Mouse (Mus musculus) kidney, embryonic 15.5 days (tissue): ENCODE measurements at regions not wholly inside any gene's neighbourhood (a gene's known extent, or its start where the extent isn't known, plus 50 kb on each side); places are given as distances from the start of the nearest gene placed in this dataset.

Experiments
- ATAC-seq: fragments of 200-750 bp; cut with Nextera tagmentation; replicated peaks from 2 replicates; pipeline ENCODE4 v1.8.0; 2017; ENCODE audit warnings: moderate TSS enrichment; ENCODE audit not compliant: low FRiP score
- H3K27ac ChIP-seq: fragments of 300-500 bp; sonication (generic); 2 replicates; pipeline ENCODE4 v1.5.1; 2015; ENCODE audit warnings: mild to moderate bottlenecking, inconsistent platforms
- H3K27me3 ChIP-seq: fragments of 300-500 bp; sonication (generic); 2 replicates; pipeline ENCODE4 v1.6.1; 2015; ENCODE audit warnings: inconsistent platforms
- H3K36me3 ChIP-seq: fragments of 300-500 bp; sonication (generic); 2 replicates; pipeline ENCODE4 v1.6.1; 2015; ENCODE audit warnings: inconsistent platforms
- H3K4me1 ChIP-seq: fragments of 300-500 bp; sonication (generic); 2 replicates; pipeline ENCODE4 v1.6.1; 2015; ENCODE audit warnings: inconsistent platforms
- H3K4me2 ChIP-seq: fragments of 300-500 bp; sonication (generic); 2 replicates; pipeline ENCODE4 v1.6.1; 2015; ENCODE audit warnings: moderate library complexity, mild to moderate bottlenecking, inconsistent platforms
- H3K4me3 ChIP-seq: fragments of 300-500 bp; sonication (generic); replicated peaks from 2 replicates; pipeline ENCODE4 v1.5.1; 2015; ENCODE audit warnings: mild to moderate bottlenecking, inconsistent platforms
- H3K9ac ChIP-seq: fragments of 300-500 bp; sonication (generic); 2 replicates; pipeline ENCODE4 v1.6.1; 2015; ENCODE audit warnings: mild to moderate bottlenecking, inconsistent platforms
- H3K9me3 ChIP-seq: fragments of 300-500 bp; sonication (generic); replicated peaks from 2 replicates; pipeline ENCODE4 v1.6.1; 2016; ENCODE audit warnings: inconsistent platforms
- WGBS: fragments of 180-500 bp; shearing (Covaris S2); methylation state at CpG from one replicate; pipeline ENCODE4 v1.1.7; 2015; ENCODE audit warnings: mixed read lengths; 5-methylcytosine and 5-hydroxymethylcytosine counted together

DNA sequence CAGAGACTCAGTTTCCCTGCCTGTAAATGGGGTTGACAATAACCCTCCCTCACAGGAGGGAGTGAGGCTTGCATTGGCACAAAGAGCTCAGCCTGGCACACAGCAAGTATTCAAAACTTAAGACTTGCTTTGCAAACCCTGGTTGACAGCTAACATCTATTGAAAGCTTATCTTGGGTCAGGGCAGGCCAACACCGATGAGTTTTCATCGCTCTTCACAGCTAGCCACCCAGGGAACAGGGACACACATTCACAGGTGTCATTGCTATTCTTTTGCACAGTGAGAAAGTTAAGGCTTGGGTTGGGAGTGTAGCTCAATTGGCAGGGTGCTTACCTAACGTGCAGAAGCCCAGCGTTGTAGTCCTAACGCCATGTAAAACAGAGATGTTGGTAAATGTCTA lies 86.5 kb upstream of the Ptpn1 start:
- no peak overlapping the region for H3K27ac ChIP-seq
- no peak overlapping the region for H3K4me3 ChIP-seq
- H3K36me3 ChIP-seq, result no peaks in the 10 kb centered on the region
- no peaks in the 10 kb centered on the region for H3K9me3 ChIP-seq
- H3K4me1 ChIP-seq, result peaks cover 48% of the 10 kb centered on the region
- 90% methylated on average over 5 of the region's 5 CpGs for WGBS
- no peaks in the 10 kb centered on the region for H3K27me3 ChIP-seq
- no peak overlapping the region for H3K9ac ChIP-seq
- no peak for ATAC-seq
- H3K4me2 ChIP-seq, result no peak overlapping the region

DNA sequence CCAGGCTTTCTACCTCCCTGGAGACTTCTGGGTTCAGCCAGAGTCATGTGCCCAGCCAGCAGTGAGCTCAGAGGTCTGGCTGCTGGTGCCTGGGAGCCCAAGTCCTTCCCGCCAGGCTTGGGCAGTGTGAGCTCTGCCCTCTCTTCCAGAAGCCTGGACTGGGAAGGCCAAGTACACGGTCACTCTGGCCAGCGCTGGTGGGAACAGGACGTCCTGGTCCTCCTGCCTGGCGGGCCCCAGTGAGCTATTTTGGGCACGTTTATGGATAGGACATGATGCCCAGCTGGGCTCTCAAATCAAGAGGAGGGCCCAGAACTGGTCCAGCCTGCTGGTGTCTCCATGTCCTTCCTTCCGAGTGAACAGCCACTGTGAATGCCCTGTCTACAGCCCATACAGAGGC lies 87.3 kb upstream of the Ptpn1 start:
- 65% methylated on average over 7 of the region's 7 CpGs for WGBS
- Histone ChIP-seq H3K27me3 (no peaks in the 10 kb centered on the region), H3K9ac (no peak overlapping the region), H3K36me3 (no peaks in the 10 kb centered on the region), H3K4me2 (no peak overlapping the region), H3K27ac (no peak overlapping the region), H3K4me3 (no peak overlapping the region), H3K4me1 (peaks cover 43% of the 10 kb centered on the region), H3K9me3 (no peaks in the 10 kb centered on the region)
- ATAC-seq, result no peak

DNA sequence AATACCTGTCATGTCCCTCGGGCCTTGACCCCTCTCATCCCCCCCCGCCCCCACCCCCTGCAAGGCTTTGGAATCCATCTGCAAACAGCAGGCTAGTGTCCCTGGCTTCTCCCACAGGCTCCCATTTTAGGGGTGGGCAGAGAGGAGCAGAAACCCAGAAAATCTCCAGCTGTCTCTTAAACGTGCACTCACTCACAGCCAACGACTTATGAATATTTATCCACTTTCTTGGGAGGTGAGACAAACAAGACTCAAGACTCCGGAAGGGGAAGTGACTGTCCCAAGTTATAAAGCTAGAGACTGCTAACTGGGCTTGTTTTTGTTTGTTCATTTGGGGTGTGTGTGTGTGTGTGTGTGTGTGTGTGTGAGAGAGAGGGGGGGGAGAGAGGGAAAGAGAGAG lies 87.9 kb upstream of the Ptpn1 start:
- Histone ChIP-seq H3K9me3 (no peaks in the 10 kb centered on the region), H3K9ac (no peak overlapping the region), H3K4me3 (no peak overlapping the region), H3K4me2 (no peak overlapping the region), H3K27ac (no peak overlapping the region), H3K36me3 (no peaks in the 10 kb centered on the region), H3K4me1 (peaks cover 41% of the 10 kb centered on the region), H3K27me3 (no peaks in the 10 kb centered on the region)
- ATAC-seq, result no peak
- 56% methylated on average over 5 of the region's 5 CpGs for WGBS

DNA sequence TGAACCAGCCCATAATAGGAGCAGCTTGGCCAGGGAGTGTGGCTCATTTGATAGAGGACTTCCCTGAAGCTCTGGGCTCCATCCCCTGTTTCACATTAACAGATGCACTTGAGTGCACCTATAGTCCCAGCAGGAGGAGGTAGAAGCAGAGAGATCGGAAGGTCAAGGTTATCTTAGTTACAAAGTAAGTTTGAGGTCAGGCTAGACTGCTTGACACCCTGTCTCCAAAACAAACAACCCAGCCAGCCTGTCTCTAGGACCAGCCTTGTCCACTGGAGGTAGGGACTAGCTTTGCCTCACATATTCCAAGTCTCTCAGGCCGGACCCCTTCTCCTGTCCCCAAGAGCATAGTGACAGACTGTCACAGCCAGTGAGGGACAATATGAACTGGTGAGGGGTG lies 88.9 kb upstream of the Ptpn1 start:
- H3K9me3 ChIP-seq, result no peaks in the 10 kb centered on the region
- no peak overlapping the region for H3K4me3 ChIP-seq
- peaks cover 41% of the 10 kb centered on the region for H3K4me1 ChIP-seq
- no peak overlapping the region for H3K27ac ChIP-seq
- H3K27me3 ChIP-seq, result no peaks in the 10 kb centered on the region
- 0 out of 2 replicates have a peak, but pooled peaks have one; percentile 9 for ATAC-seq
- H3K36me3 ChIP-seq, result no peaks in the 10 kb centered on the region
- H3K9ac ChIP-seq, result no peak overlapping the region
- H3K4me2 ChIP-seq, result no peak overlapping the region
- WGBS, result 76% methylated on average over 2 of the region's 2 CpGs

DNA sequence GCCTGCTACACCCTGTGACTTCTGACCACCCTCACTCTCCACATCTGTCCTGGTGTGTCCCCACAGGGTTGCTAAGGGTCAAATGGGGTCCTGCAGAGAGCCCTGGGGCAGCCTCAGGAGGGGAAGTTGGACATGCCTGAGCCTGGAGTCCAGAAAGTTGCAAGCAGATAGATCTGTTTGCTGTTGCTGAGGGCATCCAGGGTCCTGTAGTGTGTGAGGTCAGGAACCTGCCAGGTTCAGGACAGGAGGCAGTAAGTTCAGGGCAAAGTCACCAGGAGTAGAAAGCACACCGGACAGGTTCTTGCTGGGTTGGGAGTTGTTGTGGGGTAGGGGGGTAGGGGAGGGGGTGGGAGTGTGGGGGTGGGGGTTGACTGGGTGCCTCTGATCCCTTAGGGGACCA lies 89.4 kb upstream of the Ptpn1 start:
- no peak for ATAC-seq
- no peak overlapping the region for H3K4me3 ChIP-seq
- H3K9me3 ChIP-seq, result no peaks in the 10 kb centered on the region
- no peaks in the 10 kb centered on the region for H3K36me3 ChIP-seq
- no peak overlapping the region for H3K9ac ChIP-seq
- 73% methylated on average over 1 of the region's 1 CpGs for WGBS
- no peaks in the 10 kb centered on the region for H3K27me3 ChIP-seq
- no peak overlapping the region for H3K4me2 ChIP-seq
- peaks cover 43% of the 10 kb centered on the region for H3K4me1 ChIP-seq
- H3K27ac ChIP-seq, result no peak overlapping the region

DNA sequence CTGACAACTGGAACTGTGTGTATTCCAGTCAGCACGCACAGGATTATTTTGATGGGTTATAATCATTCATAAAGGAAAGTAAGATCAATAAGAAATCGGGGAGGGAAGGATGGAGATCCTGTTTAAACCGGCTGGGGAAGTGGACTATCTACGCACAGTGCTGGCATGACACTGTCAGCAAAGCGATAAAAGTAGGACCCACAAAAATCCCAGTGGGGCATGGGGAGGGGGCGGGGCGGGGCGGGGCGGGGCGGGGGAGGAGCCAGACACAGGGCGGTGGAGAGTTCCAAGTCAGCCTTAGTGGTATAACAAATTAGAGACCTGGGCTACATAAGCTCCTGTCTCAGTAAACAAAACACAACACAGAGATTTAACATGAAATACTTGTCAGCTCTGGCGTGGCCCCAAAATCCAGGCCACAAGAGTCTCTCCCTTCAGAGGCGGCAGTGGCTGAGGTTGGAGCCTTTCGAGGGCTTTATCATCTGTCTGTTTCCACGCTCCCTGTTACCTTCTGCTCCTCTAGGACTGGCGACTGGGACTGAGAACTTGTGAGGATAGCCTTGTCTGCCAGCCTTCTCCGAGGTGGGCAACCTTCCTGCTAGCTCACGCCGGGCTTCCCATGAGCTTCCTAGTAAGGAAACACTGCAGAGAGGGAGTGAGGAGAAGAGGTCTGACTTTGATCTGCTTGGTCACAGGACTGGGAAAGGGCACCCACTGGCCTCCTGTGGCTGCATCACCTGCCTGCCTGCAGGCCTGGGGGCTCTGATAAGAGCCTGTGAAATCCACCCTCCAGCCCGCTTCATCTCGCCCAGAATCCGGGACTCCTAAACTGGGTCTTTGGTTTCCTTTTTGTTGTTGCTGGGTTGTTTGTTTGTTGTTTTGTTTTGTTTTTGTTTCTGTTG lies 90.3 kb upstream of the Ptpn1 start:
- ATAC-seq, result no peak
- H3K36me3 ChIP-seq, result no peaks in the 10 kb centered on the region
- H3K27me3 ChIP-seq, result no peaks in the 10 kb centered on the region
- H3K4me2 ChIP-seq, result no peak overlapping the region
- WGBS, result 42% methylated on average over 22 of the region's 22 CpGs
- H3K9ac ChIP-seq, result no peak overlapping the region
- peaks cover 46% of the 10 kb centered on the region for H3K4me1 ChIP-seq
- no peak overlapping the region for H3K4me3 ChIP-seq
- H3K9me3 ChIP-seq, result no peaks in the 10 kb centered on the region
- no peak overlapping the region for H3K27ac ChIP-seq

DNA sequence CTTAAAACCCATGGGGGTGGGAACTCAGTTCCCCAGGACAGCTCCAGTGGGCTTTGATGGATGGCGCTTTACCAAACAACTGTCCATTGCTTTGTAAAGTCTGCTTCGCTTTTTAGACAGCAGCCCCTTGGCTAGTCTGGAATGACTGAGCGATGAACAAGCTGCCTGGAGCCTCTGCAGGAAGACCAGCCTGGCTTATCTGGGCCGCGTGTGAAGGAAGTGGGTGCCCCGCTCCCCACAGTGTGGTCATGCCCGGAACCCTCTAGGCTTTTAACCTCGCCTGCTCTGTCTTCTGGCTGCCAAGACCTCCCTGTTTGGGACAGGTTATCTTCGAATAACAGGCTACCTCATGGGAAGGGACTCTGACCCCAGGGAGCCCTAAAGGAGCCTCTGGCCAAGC lies 91.5 kb upstream of the Ptpn1 start:
- no peaks in the 10 kb centered on the region for H3K36me3 ChIP-seq
- H3K4me1 ChIP-seq, result peaks cover 46% of the 10 kb centered on the region
- no peak for ATAC-seq
- no peaks in the 10 kb centered on the region for H3K27me3 ChIP-seq
- no peak overlapping the region for H3K4me3 ChIP-seq
- H3K27ac ChIP-seq, result no peak overlapping the region
- H3K9ac ChIP-seq, result no peak overlapping the region
- H3K4me2 ChIP-seq, result no peak overlapping the region
- 82% methylated on average over 9 of the region's 9 CpGs for WGBS
- no peaks in the 10 kb centered on the region for H3K9me3 ChIP-seq

DNA sequence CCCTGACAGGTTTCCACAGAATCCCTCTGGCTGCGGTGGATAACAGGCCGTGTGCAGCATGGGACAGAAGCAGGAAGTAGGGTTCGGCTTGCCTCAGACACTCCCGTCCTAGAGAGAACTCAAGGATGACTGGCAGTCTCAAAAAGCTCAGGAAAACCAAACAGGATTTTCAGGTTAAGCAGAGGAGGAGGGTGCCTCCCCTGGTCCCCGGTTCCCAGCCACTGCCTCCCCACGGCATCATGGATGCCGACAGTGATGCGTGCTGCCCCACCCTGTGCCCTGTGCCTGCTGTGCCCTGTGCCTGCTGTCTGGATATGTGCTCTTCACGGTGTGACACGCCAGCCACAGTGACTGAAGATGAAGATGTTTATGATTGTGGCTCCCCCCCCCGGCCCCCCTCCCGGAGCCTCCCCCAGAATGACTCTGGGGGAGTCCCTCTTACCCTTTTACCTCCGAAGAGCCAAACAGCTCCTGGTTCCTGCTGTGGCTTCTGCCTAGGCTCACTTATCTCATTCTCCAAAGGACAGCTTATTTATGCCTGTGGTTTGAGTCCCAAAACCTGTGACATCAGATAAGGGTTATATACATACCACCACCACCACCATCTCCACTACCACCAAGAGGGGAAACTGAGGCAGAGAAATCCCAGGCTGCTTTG lies 92.4 kb upstream of the Ptpn1 start:
- no peak for ATAC-seq
- no peaks in the 10 kb centered on the region for H3K27me3 ChIP-seq
- whole genome bisulfite sequencing, result 57% methylated on average over 13 of the region's 13 CpGs

DNA sequence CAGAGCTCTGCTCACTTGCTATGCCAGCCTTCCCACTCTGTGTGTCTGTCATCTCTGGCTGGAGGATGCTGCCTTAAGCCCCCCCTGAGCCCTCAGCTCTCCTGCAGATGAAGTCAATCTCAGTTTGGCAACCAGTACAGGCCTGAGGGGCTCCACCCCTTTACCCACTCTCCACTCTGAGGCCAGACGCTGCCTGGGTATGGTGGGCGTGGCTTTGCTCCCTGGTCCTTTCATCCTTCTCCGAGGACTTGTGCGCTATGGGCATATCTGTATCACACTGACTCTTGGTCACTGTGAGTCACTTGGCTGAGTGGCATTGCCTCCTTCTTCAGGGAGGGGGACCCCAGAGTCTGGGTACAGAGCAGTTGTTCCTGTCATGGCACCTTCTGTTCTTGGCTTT lies 94.3 kb upstream of the Ptpn1 start:
- Histone ChIP-seq H3K36me3 (no peaks in the 10 kb centered on the region), H3K4me1 (peaks cover 51% of the 10 kb centered on the region), H3K9ac (no peak overlapping the region), H3K27me3 (no peaks in the 10 kb centered on the region), H3K4me3 (no peak overlapping the region), H3K4me2 (no peak overlapping the region), H3K9me3 (no peaks in the 10 kb centered on the region), H3K27ac (no peak overlapping the region)
- ATAC-seq, result no peak
- WGBS, result 37% methylated on average over 4 of the region's 4 CpGs

More for the DNA sequence above, 92.4 kb upstream of the Ptpn1 start:
- H3K9ac ChIP-seq, result no peak overlapping the region
- no peak overlapping the region for H3K4me3 ChIP-seq
- H3K27ac ChIP-seq, result no peak overlapping the region
- no peak overlapping the region for H3K4me2 ChIP-seq
- H3K4me1 ChIP-seq, result peaks cover 48% of the 10 kb centered on the region
- no peaks in the 10 kb centered on the region for H3K9me3 ChIP-seq
- H3K36me3 ChIP-seq, result no peaks in the 10 kb centered on the region

DNA sequence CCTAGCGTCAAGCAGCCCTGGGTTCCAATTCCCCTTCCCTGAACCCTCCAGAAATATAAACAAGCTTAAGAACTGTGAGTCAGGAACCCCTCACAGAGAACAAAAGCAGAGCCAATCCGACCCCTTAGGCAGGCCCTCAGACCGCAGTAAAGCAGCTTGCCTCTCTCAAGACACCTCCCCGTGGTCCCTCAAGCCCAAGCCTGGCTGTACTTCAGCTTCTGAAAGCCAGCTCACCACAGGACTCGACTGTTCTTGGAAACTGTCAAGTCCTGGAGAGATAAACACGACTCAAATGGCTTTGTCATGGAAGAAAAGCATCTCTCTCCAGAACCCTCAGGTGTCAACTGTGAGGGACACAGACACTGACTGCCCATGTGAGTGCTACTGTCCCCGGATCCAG lies 95.2 kb upstream of the Ptpn1 start:
- ATAC-seq, result no peak
- Histone ChIP-seq H3K27me3 (no peaks in the 10 kb centered on the region), H3K9me3 (no peaks in the 10 kb centered on the region), H3K4me3 (no peak overlapping the region), H3K36me3 (no peaks in the 10 kb centered on the region), H3K4me1 (peaks cover 41% of the 10 kb centered on the region), H3K27ac (no peak overlapping the region), H3K9ac (no peak overlapping the region), H3K4me2 (no peak overlapping the region)
- WGBS, result 44% methylated on average over 7 of the region's 7 CpGs

DNA sequence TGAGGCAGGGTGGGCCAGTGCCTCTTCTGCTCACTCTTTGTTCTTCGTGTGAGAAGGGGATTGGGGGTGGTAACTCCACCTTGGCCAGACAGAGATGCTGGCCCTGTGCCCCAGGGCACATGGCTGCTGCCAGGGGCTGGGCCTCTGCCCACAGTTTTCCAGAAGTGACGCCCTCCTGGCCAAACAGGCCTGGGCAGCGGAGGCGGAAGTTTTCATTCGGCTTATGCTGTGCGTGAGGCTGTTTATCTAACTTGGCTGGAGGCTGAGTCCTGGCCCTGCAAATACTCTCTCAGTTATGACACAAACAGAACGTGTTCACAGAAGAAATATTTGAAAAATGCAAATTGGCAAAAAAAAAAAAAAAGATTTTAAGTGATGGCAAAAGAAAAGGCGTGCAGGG lies 97.3 kb upstream of the Ptpn1 start:
- H3K9ac ChIP-seq, result no peak overlapping the region
- no peak overlapping the region for H3K4me2 ChIP-seq
- peak overlapping the region; percentile 79 for H3K27ac ChIP-seq
- H3K4me3 ChIP-seq, result no peak overlapping the region
- H3K27me3 ChIP-seq, result no peaks in the 10 kb centered on the region
- no peak for ATAC-seq
- peaks cover 40% of the 10 kb centered on the region for H3K4me1 ChIP-seq
- H3K36me3 ChIP-seq, result no peaks in the 10 kb centered on the region
- no peaks in the 10 kb centered on the region for H3K9me3 ChIP-seq
- 59% methylated on average over 8 of the region's 8 CpGs for WGBS

DNA sequence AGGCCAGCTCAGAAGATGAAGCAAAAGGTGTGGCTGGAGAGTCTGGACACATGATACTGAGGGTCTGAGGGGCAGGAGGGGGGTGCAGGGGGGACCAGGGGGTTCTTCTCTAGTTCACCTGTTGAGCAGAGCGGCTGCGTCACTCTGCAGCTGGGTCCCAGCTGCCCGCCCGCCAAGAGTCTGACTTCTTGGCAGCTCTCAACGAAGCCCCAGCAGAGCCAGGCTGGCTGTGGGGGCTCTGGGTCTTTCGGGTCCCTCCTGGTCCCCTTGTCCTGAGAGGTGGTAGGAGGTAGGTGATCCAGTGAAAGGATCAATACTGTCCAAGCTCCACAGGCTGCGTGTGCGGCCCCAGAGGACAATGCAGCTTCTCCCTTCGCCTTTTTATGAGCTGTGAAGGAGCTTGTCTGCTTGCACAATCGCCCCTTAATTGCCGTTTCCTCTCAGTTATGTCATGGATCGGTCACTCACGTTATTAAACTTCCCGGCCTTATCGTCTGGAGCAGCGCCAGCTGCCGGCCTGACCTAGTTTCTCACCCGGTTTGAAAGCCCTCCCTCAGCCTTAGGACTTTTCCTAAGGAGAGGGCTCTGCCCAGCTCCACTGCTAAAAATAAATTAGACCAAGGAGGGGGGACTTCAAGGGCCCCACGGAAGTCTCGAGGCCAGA lies 98.4 kb upstream of the Ptpn1 start:
- Histone ChIP-seq H3K4me3 (no peak overlapping the region), H3K27ac (peak overlapping the region; percentile 79), H3K9me3 (no peaks in the 10 kb centered on the region), H3K36me3 (no peaks in the 10 kb centered on the region), H3K27me3 (no peaks in the 10 kb centered on the region), H3K4me1 (peaks cover 36% of the 10 kb centered on the region), H3K4me2 (peak overlapping the region; percentile 29), H3K9ac (0 out of 2 replicates have a peak overlapping the region, but pooled peaks have one; percentile 6)
- peak; percentile 44 for ATAC-seq
- 15% methylated on average over 20 of the region's 20 CpGs for WGBS
